Mouse (Mus musculus) small intestine, adult 2 months (tissue): Measurements from ENCODE around the gene Rassf3.

Experiments used
- CTCF ChIP-seq: fragments of 200-500 bp; IDR thresholded peaks from 2 replicates; pipeline ENCODE4 v1.5.1; 2012; ENCODE audit warnings: low read depth, mild to moderate bottlenecking, control low read depth, inconsistent platforms, low read length, moderate library complexity, mixed read lengths; ENCODE audit not compliant: insufficient replicate concordance, insufficient read length; ENCODE audit errors: extremely low read depth
- POLR2A ChIP-seq: fragments of 200-500 bp; IDR thresholded peaks from 2 replicates; pipeline ENCODE4 v1.6.1; 2012; ENCODE audit warnings: low read depth, mild to moderate bottlenecking, control low read depth, inconsistent platforms, low read length, moderate library complexity

DNA sequence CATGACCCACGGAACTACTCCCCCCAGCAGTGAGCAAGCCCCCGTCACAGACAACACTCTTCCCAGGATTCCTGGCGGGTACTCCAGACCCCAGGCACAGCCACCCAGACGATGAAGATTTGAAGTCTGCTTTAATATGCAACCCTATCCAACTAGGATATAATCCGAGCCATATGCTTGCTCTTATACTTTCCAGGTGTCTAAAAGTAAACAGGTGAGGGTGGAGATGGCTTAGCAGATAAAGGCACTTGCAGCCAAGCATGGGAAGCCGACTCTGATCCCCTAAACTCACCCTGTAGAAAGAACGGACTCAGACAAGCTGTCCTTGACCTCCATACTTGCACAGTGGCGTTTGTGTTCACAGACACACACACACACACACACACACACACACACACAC, 8.4 kb downstream of the Rassf3 start:
- TF ChIP-seq CTCF (no peak), POLR2A (no peak)
